Mouse (Mus musculus): ENCODE measurements at regions not wholly inside any gene's neighbourhood (a gene's known extent, or its start where the extent isn't known, plus 50 kb on each side); places are given as distances from the start of the nearest gene placed in this dataset.
A peak's percentile ranks its signal among the peaks of the same experiment; 100 is the strongest.

DNA sequence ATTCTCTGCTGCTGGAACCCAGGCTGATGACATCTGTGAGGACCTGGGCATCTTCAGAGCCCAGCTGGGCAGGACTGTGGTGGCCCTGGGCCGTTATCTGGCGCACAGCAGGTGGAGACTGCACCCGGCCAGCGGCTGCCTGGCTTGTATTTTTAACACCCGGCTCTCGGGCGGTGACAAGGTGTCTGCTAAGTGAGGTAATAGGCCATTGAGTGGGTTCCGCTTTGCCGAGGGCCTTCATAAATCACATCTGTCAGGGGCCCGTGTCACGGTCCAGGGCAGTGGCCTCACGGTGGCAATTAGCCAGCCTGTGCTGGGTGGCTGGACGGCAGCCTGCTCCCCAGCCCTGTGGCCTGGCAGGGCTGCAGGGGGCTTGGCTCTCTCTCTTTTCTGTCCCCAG lies 118.8 kb downstream of the Mn1 start:
- Histone ChIP-seq H3K9me3 (ENCODE audit: control insufficient read depth, low read length) (no peaks in the 10 kb centered on the region), H3K9ac (ENCODE audit: low read length) (no peak overlapping the region), H3K27ac (ENCODE audit: low read depth, low read length) (0 out of 2 replicates have a peak overlapping the region, but pooled peaks have one; percentile 25), H3K36me3 (ENCODE audit: control insufficient read depth, insufficient read depth, low read length) (no peaks in the 10 kb centered on the region), H3K4me1 (replicated peaks; ENCODE audit: control insufficient read depth, insufficient read depth, low read length) (peaks cover 16% of the 10 kb centered on the region), H3K4me3 (ENCODE audit: low read depth, low read length) (no peak overlapping the region), H3K4me2 (ENCODE audit: low read depth, low read length, severe bottlenecking) (no peak overlapping the region), H3K27me3 (ENCODE audit: control insufficient read depth, insufficient read depth, low read length) (no peaks in the 10 kb centered on the region)
- no peak for ATAC-seq (replicated peaks; ENCODE audit: low FRiP score)
- DNase-seq (ENCODE audit: low spot score) = no peak
- 69% methylated on average over 13 of the region's 13 CpGs for WGBS

DNA sequence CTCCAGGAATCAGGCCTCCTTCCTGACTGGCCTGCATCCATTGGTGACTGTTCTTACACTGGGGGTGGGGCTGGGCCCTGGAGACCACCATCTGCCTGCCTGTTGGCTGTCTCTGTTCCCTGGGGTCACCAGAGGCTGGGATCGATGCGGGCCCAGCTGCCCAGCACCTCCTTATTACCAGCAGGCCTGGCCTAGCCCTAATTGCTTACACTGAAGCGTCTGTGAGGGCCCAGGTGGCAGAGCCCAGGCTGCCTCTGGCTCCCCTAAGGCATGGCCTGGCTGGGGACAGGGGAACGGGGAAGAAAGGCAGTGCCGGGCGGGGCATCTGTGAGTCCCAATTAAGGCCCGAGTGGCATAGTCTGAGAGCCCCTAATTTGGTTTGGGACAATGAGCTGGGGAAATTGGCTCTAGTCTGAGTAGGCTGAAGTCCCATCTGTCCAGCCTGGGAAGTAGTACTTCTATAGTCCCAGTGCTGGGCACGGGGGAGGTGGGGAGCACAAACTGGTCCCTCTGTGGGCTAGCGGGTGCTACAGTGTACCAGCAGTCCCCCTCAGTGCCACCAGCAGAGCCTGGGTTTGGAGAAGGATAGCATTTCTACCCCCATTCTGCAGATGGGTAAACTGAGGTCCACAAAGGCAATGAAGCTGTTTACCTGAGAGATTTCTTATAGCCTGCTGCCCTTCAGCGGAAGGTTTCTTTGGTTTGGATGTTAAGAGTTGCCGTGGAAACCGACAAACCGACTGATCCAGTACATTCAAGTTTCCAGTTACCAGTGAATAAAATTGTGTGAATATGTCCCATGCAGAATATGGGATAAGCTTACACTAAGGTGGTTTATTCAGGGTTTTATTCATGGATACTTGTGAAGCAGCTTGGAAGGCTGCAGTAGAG lies 121.6 kb downstream of the Mn1 start:
- peak; percentile 81 for DNase-seq (ENCODE audit: low spot score)

DNA sequence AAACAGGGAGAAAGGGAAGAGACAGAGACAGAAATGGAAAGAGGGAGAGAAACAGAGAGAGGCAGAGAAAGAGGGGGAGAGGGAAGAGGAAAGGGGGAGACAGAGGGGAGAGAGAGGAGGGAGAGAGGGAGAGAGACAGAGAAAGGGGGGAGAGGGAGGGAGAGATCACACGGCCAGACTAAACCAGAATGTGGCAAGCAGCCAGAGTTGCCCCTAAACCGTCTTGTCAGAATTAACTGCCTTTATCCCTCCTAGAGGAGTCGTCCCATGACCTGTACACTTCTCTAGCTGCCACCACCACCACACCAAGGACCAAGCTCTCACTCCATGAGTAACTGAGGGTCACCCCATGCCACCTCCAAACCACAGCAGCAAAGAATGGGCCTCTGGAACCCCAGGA lies 123.3 kb downstream of the Mn1 start:
- no peak for ATAC-seq (replicated peaks; ENCODE audit: low FRiP score)
- Histone ChIP-seq H3K27ac (ENCODE audit: low read depth, low read length) (no peak overlapping the region), H3K36me3 (ENCODE audit: control insufficient read depth, insufficient read depth, low read length) (no peaks in the 10 kb centered on the region), H3K4me3 (ENCODE audit: low read depth, low read length) (no peak overlapping the region), H3K9ac (ENCODE audit: low read length) (no peak overlapping the region; the same call in 1 of the 2 replicates), H3K27me3 (ENCODE audit: control insufficient read depth, insufficient read depth, low read length) (no peaks in the 10 kb centered on the region), H3K9me3 (ENCODE audit: control insufficient read depth, low read length) (no peaks in the 10 kb centered on the region), H3K4me2 (ENCODE audit: low read depth, low read length, severe bottlenecking) (no peak overlapping the region), H3K4me1 (replicated peaks; ENCODE audit: control insufficient read depth, insufficient read depth, low read length) (peaks cover 11% of the 10 kb centered on the region)
- no peak for DNase-seq (ENCODE audit: low spot score)
- WGBS = 31% methylated on average over 3 of the region's 3 CpGs

More for the DNA sequence above, 121.6 kb downstream of the Mn1 start:
- Histone ChIP-seq H3K27ac (ENCODE audit: low read depth, low read length) (peak overlapping the region; percentile 37), H3K27me3 (ENCODE audit: control insufficient read depth, insufficient read depth, low read length) (no peaks in the 10 kb centered on the region), H3K9me3 (ENCODE audit: control insufficient read depth, low read length) (no peaks in the 10 kb centered on the region), H3K4me2 (ENCODE audit: low read depth, low read length, severe bottlenecking) (no peak overlapping the region), H3K36me3 (ENCODE audit: control insufficient read depth, insufficient read depth, low read length) (no peaks in the 10 kb centered on the region), H3K9ac (ENCODE audit: low read length) (no peak overlapping the region), H3K4me3 (ENCODE audit: low read depth, low read length) (no peak overlapping the region), H3K4me1 (replicated peaks; ENCODE audit: control insufficient read depth, insufficient read depth, low read length) (peaks cover 11% of the 10 kb centered on the region)
- peak; percentile 76 for ATAC-seq (replicated peaks; ENCODE audit: low FRiP score)
- WGBS = 55% methylated on average over 13 of the region's 13 CpGs

DNA sequence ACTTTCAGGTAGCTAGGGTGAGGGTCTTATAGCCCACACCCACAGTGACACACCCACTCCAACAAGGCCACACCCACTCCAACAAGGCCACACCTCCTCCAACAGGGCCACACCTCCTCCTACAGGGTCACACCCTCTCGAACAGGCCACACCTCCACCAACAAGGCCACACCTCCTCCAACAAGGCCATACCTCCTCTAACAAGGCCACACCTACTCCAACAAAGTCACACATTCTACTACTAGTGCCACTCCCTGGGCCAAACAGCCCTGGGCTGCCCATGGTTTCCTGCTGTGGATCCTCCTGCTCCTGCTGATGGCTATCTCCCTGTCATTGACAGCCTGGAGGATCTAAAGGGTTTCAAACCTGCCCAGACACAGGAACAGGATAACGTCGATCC lies 124.9 kb downstream of the Mn1 start:
- WGBS = 82% methylated on average over 3 of the region's 3 CpGs
- DNase-seq (ENCODE audit: low spot score) (no peak), ATAC-seq (replicated peaks; ENCODE audit: low FRiP score) (no peak)
- Histone ChIP-seq H3K4me2 (ENCODE audit: low read depth, low read length, severe bottlenecking) (no peak overlapping the region), H3K9me3 (ENCODE audit: control insufficient read depth, low read length) (no peaks in the 10 kb centered on the region), H3K9ac (ENCODE audit: low read length) (no peak overlapping the region), H3K4me1 (replicated peaks; ENCODE audit: control insufficient read depth, insufficient read depth, low read length) (peaks cover 7% of the 10 kb centered on the region), H3K27ac (ENCODE audit: low read depth, low read length) (no peak overlapping the region), H3K4me3 (ENCODE audit: low read depth, low read length) (no peak overlapping the region), H3K27me3 (ENCODE audit: control insufficient read depth, insufficient read depth, low read length) (no peaks in the 10 kb centered on the region), H3K36me3 (ENCODE audit: control insufficient read depth, insufficient read depth, low read length) (no peaks in the 10 kb centered on the region)

DNA sequence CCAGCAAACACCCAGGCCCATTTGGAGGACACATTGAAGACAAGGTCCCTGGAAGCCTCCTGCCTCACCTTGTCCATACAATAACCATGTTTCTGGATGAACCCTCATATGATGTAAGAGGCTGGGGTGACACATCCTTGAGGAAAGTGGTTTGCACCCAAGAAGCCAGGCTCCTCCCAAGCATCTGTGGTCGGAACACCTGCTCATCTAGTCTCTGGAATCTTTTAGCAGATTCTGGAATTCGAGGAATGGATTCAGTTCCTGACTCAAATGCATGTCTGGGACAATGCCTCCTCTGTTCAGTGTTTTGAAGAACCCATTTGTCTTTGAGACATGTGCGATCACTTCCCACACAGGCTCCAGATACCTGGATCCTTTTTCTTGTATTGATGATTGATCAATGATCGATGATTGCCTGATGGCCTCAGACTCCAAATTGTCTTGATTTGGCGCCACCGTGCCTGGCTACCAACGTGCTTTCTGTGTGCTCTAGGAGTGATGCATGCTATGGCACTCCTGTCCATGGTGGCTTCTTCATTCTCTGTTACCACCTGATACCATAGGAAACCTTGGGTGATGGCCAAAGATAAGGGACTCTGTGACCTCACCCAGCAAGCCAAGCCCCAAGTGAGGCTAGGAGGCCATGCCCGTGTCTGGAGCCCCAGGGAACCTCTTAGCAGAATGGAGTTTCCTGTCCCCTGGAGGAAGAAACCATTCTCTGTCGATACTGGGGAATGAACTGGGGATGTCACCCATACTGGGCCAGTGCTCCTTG lies 126.7 kb downstream of the Mn1 start:
- WGBS = 87% methylated on average over 9 of the region's 9 CpGs
- Histone ChIP-seq H3K4me3 (ENCODE audit: low read depth, low read length) (no peak overlapping the region), H3K27ac (ENCODE audit: low read depth, low read length) (no peak overlapping the region), H3K36me3 (ENCODE audit: control insufficient read depth, insufficient read depth, low read length) (no peaks in the 10 kb centered on the region), H3K9me3 (ENCODE audit: control insufficient read depth, low read length) (no peaks in the 10 kb centered on the region), H3K27me3 (ENCODE audit: control insufficient read depth, insufficient read depth, low read length) (no peaks in the 10 kb centered on the region), H3K4me2 (ENCODE audit: low read depth, low read length, severe bottlenecking) (no peak overlapping the region), H3K9ac (ENCODE audit: low read length) (no peak overlapping the region), H3K4me1 (replicated peaks; ENCODE audit: control insufficient read depth, insufficient read depth, low read length) (0 out of 2 replicates have a peak, but pooled peaks cover 3% of the 10 kb centered on the region)
- ATAC-seq (replicated peaks; ENCODE audit: low FRiP score) (no peak), DNase-seq (ENCODE audit: low spot score) (no peak)

DNA sequence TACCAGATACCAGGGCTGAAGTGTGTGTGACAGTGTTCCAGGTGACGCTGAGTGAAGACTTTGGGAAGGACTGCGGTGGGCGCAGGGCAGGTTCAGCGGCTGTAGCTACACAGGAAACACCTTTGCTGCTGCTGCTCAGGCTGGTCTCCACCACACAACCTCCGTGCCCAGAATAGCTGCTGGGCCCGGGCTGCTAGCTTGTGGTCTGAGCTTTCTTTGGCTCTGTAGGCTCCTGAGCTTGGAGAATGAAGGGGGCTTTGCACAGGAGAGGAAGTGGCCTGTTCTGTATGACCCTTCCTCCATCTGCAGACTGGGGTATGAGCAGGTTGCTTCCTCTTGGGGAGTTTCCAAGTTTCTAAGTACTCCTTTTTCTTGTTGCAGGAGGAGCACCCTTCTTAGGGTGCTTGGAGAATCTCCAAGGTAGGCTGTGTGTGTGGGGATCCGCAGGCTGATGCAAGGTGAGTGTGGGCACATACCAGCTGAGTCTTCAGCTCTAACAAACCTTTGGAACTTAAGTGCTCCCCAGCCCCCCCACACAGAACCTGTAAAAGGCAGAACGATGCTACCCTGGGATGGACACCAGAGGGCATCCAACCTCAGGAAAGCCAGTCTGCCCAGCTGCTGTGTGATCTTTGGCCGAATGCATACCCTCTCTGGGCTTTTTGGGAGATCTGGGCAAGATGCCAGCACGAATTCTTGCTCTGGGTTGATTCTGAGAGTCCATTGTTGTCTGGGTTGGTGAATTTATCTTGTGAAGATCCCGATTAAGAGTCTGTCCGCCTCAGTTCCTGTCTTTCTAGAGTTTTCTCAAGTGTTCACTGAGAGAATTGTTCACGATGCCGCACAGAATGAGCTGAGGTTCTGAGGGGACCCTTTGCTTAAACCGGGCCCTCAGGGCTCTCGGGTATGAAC lies 136.6 kb downstream of the Mn1 start:
- DNase-seq (ENCODE audit: low spot score) (no peak), ATAC-seq (replicated peaks; ENCODE audit: low FRiP score) (no peak)
- H3K4me3 ChIP-seq (ENCODE audit: low read depth, low read length) = no peak overlapping the region

DNA sequence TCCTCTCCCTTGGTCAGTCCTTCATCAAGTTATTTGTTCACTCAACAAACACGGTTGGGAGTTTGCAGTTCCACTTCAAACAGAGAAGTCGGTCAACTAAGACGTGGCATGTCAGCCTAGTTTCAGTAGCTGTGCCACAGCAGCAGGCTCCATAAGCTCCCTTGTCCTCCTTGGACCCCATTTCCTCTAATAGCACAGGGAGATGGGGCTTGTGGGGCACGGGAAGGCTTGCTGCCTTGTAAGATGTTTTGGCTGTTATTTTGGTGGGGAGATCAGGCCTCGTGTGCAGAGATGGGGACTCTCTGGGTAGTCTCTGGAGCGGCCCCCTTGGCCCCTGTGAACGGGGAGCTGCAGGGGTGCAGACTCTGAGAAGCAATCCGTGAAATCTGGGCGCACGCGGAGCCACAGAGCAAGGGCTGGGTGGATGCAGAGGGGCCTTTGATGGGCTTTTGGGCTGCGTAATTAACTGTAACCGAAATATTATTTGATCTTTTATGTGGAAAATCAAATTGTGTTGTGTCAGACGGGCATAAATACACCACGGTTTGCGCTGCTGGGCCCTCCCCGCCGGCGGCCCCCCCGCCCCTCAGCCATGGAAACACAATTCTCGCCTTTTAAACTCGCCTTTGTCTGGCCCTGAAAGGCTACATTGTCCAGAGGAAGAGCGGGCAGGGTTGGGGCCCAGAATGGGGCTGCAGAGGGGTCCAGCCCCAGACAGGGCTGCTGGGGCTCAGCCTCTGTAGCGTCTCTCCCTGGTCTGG lies 137.6 kb downstream of the Mn1 start:
- ATAC-seq (replicated peaks; ENCODE audit: low FRiP score) (peak; percentile 97), DNase-seq (ENCODE audit: low spot score) (peak; percentile 88)
- Histone ChIP-seq H3K9me3 (ENCODE audit: control insufficient read depth, low read length) (no peaks in the 10 kb centered on the region), H3K36me3 (ENCODE audit: control insufficient read depth, insufficient read depth, low read length) (no peaks in the 10 kb centered on the region), H3K9ac (ENCODE audit: low read length) (peak overlapping the region; percentile 51), H3K27ac (ENCODE audit: low read depth, low read length) (peak overlapping the region; percentile 91), H3K4me1 (replicated peaks; ENCODE audit: control insufficient read depth, insufficient read depth, low read length) (peaks cover 26% of the 10 kb centered on the region), H3K4me3 (ENCODE audit: low read depth, low read length) (no peak overlapping the region), H3K4me2 (ENCODE audit: low read depth, low read length, severe bottlenecking) (peak overlapping the region; percentile 32), H3K27me3 (ENCODE audit: control insufficient read depth, insufficient read depth, low read length) (no peaks in the 10 kb centered on the region)
- 4% methylated on average over 24 of the region's 24 CpGs for whole genome bisulfite sequencing

More for the DNA sequence above, 136.6 kb downstream of the Mn1 start:
- Histone ChIP-seq H3K27me3 (ENCODE audit: control insufficient read depth, insufficient read depth, low read length) (no peaks in the 10 kb centered on the region), H3K9me3 (ENCODE audit: control insufficient read depth, low read length) (no peaks in the 10 kb centered on the region), H3K4me2 (ENCODE audit: low read depth, low read length, severe bottlenecking) (no peak overlapping the region), H3K9ac (ENCODE audit: low read length) (peak overlapping the region; percentile 51; the same call in 1 of the 2 replicates), H3K36me3 (ENCODE audit: control insufficient read depth, insufficient read depth, low read length) (no peaks in the 10 kb centered on the region), H3K27ac (ENCODE audit: low read depth, low read length) (peak overlapping the region; percentile 91; the same call in 1 of the 2 replicates), H3K4me1 (replicated peaks; ENCODE audit: control insufficient read depth, insufficient read depth, low read length) (peaks cover 26% of the 10 kb centered on the region)
- 80% methylated on average over 16 of the region's 16 CpGs for whole genome bisulfite sequencing

Data from forebrain, embryonic 11.5 days (tissue).